Mouse (Mus musculus): ENCODE data around the gene Sirpa. TPM values are rescaled to one million over a fixed set of nuclear protein-coding genes. Genes with fewer than 3 reads are reported as not detected.

The Sirpa gene
- polyA plus RNA-seq, 1 experiment from 2014 or later, result 14.4 TPM

DNA sequence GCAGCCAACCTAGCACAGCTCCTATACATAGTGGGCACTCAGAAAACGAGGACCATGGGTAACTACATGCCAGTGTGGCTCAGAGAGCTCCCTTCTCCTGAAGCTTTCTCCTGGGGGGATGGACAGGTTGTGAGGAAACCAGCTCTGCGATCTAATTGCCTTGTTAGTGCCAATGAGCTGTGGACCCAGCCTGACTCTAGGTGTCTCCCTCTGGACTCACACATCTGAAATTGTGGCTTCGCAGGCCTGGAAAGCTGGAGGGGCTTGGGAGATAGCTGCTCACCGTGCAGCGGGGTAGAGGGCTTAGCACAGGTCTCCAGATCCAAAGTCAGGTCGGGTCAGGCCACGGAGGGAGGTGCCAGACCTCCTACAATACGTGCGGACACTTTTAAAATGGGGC lies 5.5 kb downstream of the Sirpa start:
- H3K9ac ChIP-seq, result 0 out of 2 replicates have a peak overlapping the region, but pooled peaks have one; percentile 7
- no peak overlapping the region; the same call in 1 of the 2 replicates for H3K4me2 ChIP-seq
- no peak overlapping the region for H3K4me3 ChIP-seq
- ATAC-seq (ENCODE audit: insufficient number of reproducible peaks, low FRiP score), result no peak
- H3K27ac ChIP-seq (ENCODE audit: poor library complexity, severe bottlenecking), result no peak overlapping the region
- 39% methylated on average over 9 of the region's 9 CpGs for WGBS
- H3K27me3 ChIP-seq (replicated peaks), result no peaks in the 10 kb centered on the region
- H3K36me3 ChIP-seq, result no peaks in the 10 kb centered on the region
- H3K4me1 ChIP-seq (replicated peaks), result peaks cover 74% of the 10 kb centered on the region
- no peaks in the 10 kb centered on the region for H3K9me3 ChIP-seq (replicated peaks)

DNA sequence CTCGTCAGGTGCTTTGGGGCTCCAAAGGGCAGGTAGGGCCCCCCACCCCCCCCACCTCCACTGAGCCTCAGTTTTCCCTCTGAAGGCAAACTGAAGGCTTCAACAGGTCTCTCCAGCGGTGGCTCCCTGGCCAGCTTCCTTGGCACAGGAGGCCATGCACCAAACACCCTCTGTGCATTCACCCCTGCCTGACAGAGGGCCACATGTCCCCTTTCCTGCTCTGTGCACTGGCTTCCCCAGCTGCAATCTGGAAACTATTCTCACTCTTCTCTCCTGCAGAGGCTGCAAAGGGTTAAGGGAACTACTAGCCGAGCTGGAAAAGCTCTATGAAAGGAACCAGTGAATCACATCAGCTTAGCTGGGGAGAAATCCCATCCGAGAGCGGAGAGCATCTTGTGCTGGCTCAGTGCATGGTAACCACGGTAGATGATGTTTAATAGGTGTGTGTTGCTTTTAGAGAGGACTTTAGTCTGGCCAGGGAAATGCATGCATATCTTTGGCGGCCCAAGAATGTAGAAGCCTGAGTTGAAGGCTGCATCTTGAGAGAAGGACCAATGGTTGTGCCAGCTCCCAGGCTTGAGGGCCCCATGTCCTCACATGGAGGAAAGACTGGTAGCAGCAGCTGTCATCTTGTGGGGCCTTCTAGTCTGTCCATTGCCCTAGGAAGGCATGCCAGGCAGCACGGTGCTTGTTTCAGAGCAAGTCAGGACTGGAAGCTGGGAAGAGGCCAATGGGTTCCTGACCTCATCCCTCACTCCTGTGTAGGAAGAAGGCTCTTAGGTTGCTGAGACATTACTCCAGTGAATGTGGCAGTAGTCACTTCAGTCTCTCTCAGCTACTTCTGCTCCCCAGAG lies 6.8 kb downstream of the Sirpa start:
- Histone ChIP-seq H3K4me1 (replicated peaks) (peaks cover 77% of the 10 kb centered on the region), H3K27ac (ENCODE audit: poor library complexity, severe bottlenecking) (no peak overlapping the region), H3K4me2 (no peak overlapping the region), H3K4me3 (no peak overlapping the region), H3K9me3 (replicated peaks) (no peaks in the 10 kb centered on the region), H3K36me3 (no peaks in the 10 kb centered on the region), H3K27me3 (replicated peaks) (no peaks in the 10 kb centered on the region), H3K9ac (no peak overlapping the region)
- WGBS, result 65% methylated on average over 8 of the region's 8 CpGs
- no peak for ATAC-seq (ENCODE audit: insufficient number of reproducible peaks, low FRiP score)

DNA sequence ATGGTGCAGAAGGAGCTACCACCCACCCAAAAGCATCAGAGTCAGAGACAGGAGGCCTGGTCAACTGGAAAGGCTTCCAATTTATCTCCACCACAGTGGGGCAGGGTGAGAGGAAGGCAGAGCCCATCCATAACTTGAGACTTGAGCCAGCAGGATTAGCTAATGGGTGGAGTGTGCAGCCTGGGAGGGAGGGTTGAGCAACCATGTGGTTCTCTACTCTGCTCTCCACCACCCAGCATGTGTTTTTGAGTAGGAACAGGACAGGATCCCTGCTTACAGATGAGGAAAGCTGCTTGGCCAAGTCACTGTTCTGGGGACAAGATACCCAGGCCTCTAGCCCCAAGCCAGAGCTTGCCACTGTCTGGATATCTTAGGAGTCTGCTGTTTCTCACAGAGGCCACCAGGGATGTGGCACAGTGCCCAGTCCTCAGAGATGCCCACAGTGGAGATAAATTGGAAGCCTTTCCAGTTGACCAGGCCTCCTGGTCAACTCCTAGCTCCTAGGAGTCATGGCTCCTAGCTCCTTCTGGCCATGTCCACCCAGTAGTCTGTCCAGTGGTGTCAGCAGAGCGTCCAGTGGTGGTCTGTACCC lies 8.5 kb downstream of the Sirpa start:
- peaks cover 68% of the 10 kb centered on the region for H3K4me1 ChIP-seq (replicated peaks)
- WGBS, result 84% methylated on average over 1 of the region's 1 CpGs

GRCm38 (mm10) chr2:129601894-129602663 lies 9.4 kb downstream of the Sirpa start:
- no peaks in the 10 kb centered on the region for H3K27me3 ChIP-seq (replicated peaks)
- no peaks in the 10 kb centered on the region for H3K36me3 ChIP-seq
- no peak for ATAC-seq (ENCODE audit: insufficient number of reproducible peaks, low FRiP score)
- H3K9ac ChIP-seq, result no peak overlapping the region
- WGBS, result 77% methylated on average over 10 of the region's 10 CpGs
- H3K27ac ChIP-seq (ENCODE audit: poor library complexity, severe bottlenecking), result no peak overlapping the region
- H3K9me3 ChIP-seq (replicated peaks), result no peaks in the 10 kb centered on the region
- no peak overlapping the region for H3K4me3 ChIP-seq
- H3K4me1 ChIP-seq (replicated peaks), result peaks cover 69% of the 10 kb centered on the region
- H3K4me2 ChIP-seq, result no peak overlapping the region

More for the DNA sequence above, 8.5 kb downstream of the Sirpa start:
- Histone ChIP-seq H3K4me3 (no peak overlapping the region), H3K4me2 (no peak overlapping the region), H3K27ac (ENCODE audit: poor library complexity, severe bottlenecking) (no peak overlapping the region), H3K27me3 (replicated peaks) (no peaks in the 10 kb centered on the region), H3K9me3 (replicated peaks) (no peaks in the 10 kb centered on the region), H3K9ac (no peak overlapping the region), H3K36me3 (no peaks in the 10 kb centered on the region)
- no peak for ATAC-seq (ENCODE audit: insufficient number of reproducible peaks, low FRiP score)

- H3K9ac ChIP-seq, result no peak overlapping the region
- H3K4me2 ChIP-seq, result no peak overlapping the region
- H3K9me3 ChIP-seq (replicated peaks), result no peaks in the 10 kb centered on the region
- H3K36me3 ChIP-seq, result no peaks in the 10 kb centered on the region
- peaks cover 65% of the 10 kb centered on the region for H3K4me1 ChIP-seq (replicated peaks)
- WGBS, result 84% methylated on average over 7 of the region's 7 CpGs
- ATAC-seq (ENCODE audit: insufficient number of reproducible peaks, low FRiP score), result no peak
- H3K27ac ChIP-seq (ENCODE audit: poor library complexity, severe bottlenecking), result no peak overlapping the region
- no peaks in the 10 kb centered on the region for H3K27me3 ChIP-seq (replicated peaks)
- no peak overlapping the region for H3K4me3 ChIP-seq
Measured at GRCm38 (mm10) chr2:129602856-129603255, 10.2 kb downstream of the Sirpa start.

GRCm38 (mm10) chr2:129603536-129603935 lies 10.9 kb downstream of the Sirpa start:
- Histone ChIP-seq H3K4me3 (no peak overlapping the region), H3K4me1 (replicated peaks) (peaks cover 58% of the 10 kb centered on the region), H3K9ac (no peak overlapping the region), H3K4me2 (no peak overlapping the region), H3K36me3 (peaks cover 1% of the 10 kb centered on the region; the same call in 1 of the 2 replicates), H3K27ac (ENCODE audit: poor library complexity, severe bottlenecking) (no peak overlapping the region), H3K27me3 (replicated peaks) (no peaks in the 10 kb centered on the region), H3K9me3 (replicated peaks) (no peaks in the 10 kb centered on the region)
- ATAC-seq (ENCODE audit: insufficient number of reproducible peaks, low FRiP score), result peak; percentile 85
- WGBS, result 76% methylated on average over 1 of the region's 1 CpGs

- no peak overlapping the region for H3K4me2 ChIP-seq
- no peak overlapping the region for H3K9ac ChIP-seq
- 20% methylated on average over 6 of the region's 6 CpGs for whole genome bisulfite sequencing
- H3K9me3 ChIP-seq (replicated peaks), result no peaks in the 10 kb centered on the region
- no peak overlapping the region for H3K4me3 ChIP-seq
- H3K27ac ChIP-seq (ENCODE audit: poor library complexity, severe bottlenecking), result no peak overlapping the region
- H3K36me3 ChIP-seq, result peaks cover 6% of the 10 kb centered on the region
- peaks cover 53% of the 10 kb centered on the region for H3K4me1 ChIP-seq (replicated peaks)
- ATAC-seq (ENCODE audit: insufficient number of reproducible peaks, low FRiP score), result no peak
- no peaks in the 10 kb centered on the region for H3K27me3 ChIP-seq (replicated peaks)
Measured at GRCm38 (mm10) chr2:129604032-129604431, 11.4 kb downstream of the Sirpa start.

DNA sequence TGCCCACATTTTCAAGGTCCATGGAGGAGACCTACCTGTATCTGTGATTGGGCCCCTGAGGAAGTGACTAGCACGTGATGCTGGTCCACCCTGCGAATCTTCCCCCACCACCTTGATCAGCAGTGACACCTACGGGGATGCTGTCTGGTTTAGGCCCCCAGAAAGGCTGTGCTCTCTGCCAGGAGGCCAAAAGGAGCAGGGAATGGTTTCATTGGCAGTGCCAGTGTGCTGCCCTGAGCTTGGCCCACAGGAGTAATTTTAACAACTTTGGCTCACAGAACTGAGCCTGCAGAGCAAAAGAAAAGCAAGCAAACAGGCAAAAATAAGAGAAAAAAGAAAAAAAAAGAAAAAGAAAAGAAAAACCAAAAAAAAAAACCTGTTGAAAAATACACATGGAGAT lies 13.2 kb downstream of the Sirpa start:
- WGBS, result 67% methylated on average over 3 of the region's 3 CpGs
- peaks cover 23% of the 10 kb centered on the region for H3K36me3 ChIP-seq
- H3K4me1 ChIP-seq (replicated peaks), result peaks cover 36% of the 10 kb centered on the region
- H3K27ac ChIP-seq (ENCODE audit: poor library complexity, severe bottlenecking), result no peak overlapping the region
- no peak overlapping the region for H3K9ac ChIP-seq
- H3K4me3 ChIP-seq, result no peak overlapping the region
- no peaks in the 10 kb centered on the region for H3K9me3 ChIP-seq (replicated peaks)
- no peak overlapping the region for H3K4me2 ChIP-seq
- ATAC-seq (ENCODE audit: insufficient number of reproducible peaks, low FRiP score), result no peak
- H3K27me3 ChIP-seq (replicated peaks), result no peaks in the 10 kb centered on the region

GRCm38 (mm10) chr2:129606269-129606668 lies 13.6 kb downstream of the Sirpa start:
- no peak overlapping the region for H3K27ac ChIP-seq (ENCODE audit: poor library complexity, severe bottlenecking)
- H3K4me2 ChIP-seq, result no peak overlapping the region
- H3K9ac ChIP-seq, result no peak overlapping the region
- peaks cover 28% of the 10 kb centered on the region for H3K36me3 ChIP-seq
- H3K27me3 ChIP-seq (replicated peaks), result no peaks in the 10 kb centered on the region
- 24% methylated on average over 8 of the region's 8 CpGs for WGBS
- no peak overlapping the region for H3K4me3 ChIP-seq
- H3K4me1 ChIP-seq (replicated peaks), result peaks cover 32% of the 10 kb centered on the region
- no peaks in the 10 kb centered on the region for H3K9me3 ChIP-seq (replicated peaks)
- ATAC-seq (ENCODE audit: insufficient number of reproducible peaks, low FRiP score), result no peak; the same call in 1 of the 2 replicates

DNA sequence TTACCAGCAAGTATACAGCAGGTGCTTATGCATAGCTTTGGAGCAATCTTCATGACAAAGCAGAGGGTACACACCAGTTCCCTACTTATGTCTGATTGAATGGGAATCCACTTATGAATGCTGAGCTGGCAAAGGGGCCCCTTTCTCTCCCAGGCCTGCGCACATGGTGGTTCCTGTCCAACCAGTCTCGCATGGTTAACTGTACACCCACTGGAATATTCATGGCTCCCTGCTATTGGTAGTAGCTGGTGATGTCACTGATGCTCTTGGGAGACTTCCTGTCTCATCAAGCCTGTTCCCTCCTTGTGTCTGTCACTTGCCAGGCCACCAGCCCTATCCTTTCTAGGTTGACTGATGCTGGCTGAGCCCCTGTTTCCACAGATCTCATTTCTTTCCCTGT lies 14.3 kb downstream of the Sirpa start:
- no peaks in the 10 kb centered on the region for H3K27me3 ChIP-seq (replicated peaks)
- H3K36me3 ChIP-seq, result peaks cover 30% of the 10 kb centered on the region
- no peak overlapping the region for H3K4me2 ChIP-seq
- 91% methylated on average over 2 of the region's 2 CpGs for WGBS
- ATAC-seq (ENCODE audit: insufficient number of reproducible peaks, low FRiP score), result no peak
- H3K9me3 ChIP-seq (replicated peaks), result no peaks in the 10 kb centered on the region
- no peak overlapping the region for H3K4me3 ChIP-seq
- H3K4me1 ChIP-seq (replicated peaks), result peaks cover 27% of the 10 kb centered on the region
- no peak overlapping the region for H3K9ac ChIP-seq
- no peak overlapping the region for H3K27ac ChIP-seq (ENCODE audit: poor library complexity, severe bottlenecking)

GRCm38 (mm10) chr2:129613971-129614370 lies 21.3 kb downstream of the Sirpa start:
- ATAC-seq (ENCODE audit: insufficient number of reproducible peaks, low FRiP score), result no peak
- Histone ChIP-seq H3K36me3 (peaks cover 56% of the 10 kb centered on the region), H3K9me3 (replicated peaks) (peaks cover 8% of the 10 kb centered on the region; the same call in 1 of the 2 replicates), H3K27me3 (replicated peaks) (no peaks in the 10 kb centered on the region), H3K27ac (ENCODE audit: poor library complexity, severe bottlenecking) (no peak overlapping the region), H3K4me2 (no peak overlapping the region), H3K4me1 (replicated peaks) (peaks cover 9% of the 10 kb centered on the region), H3K4me3 (no peak overlapping the region), H3K9ac (no peak overlapping the region)
- WGBS, result 69% methylated on average over 6 of the region's 6 CpGs
